Mouse (Mus musculus) large intestine, adult 2 months (tissue): ENCODE results near the gene Commd7. TPM values are rescaled to one million over a fixed set of nuclear protein-coding genes. Genes with fewer than 3 reads are reported as not detected.

Source experiments
- DNase-seq: peaks from one replicate; pipeline ENCODE4 v3.0.0-alpha.2; 2012; ENCODE audit warnings: low read depth, low spot score
- WGBS: fragments of 180-500 bp; shearing (Covaris S2); methylation state at CpG from one replicate; pipeline ENCODE4 v1.1.7; 2018; 5-methylcytosine and 5-hydroxymethylcytosine counted together
- polyA plus RNA-seq: library from polyadenylated mRNA; depleted of rRNA; stranded (reverse); fragments of >200 nt; gene quantifications from 2 replicates; pipeline ENCODE4 v1.2.3, GENCODE M21; 2012

Gene Commd7
- polyA plus RNA-seq, 1 experiment: 26.1 TPM

DNA sequence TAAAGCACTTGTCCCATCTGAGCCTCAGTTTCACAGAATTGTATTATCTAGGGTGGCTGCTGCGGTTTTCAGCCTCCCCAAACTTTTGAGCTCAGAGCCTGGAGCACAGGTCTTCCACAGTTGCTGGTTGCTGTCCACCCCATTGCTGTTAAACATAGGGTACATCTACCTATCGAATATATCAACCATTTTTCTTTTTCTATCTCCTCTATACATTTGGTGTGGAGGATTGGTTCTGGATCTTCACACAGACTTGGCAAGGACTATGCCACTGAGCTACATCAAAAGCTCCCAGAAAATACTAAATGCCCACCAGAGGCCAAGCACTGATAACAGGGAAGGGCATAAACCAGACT lies 268 bp upstream of the Commd7 start:
- WGBS: 11% methylated on average over 2 of the region's 2 CpGs
- no peak for DNase-seq

DNA sequence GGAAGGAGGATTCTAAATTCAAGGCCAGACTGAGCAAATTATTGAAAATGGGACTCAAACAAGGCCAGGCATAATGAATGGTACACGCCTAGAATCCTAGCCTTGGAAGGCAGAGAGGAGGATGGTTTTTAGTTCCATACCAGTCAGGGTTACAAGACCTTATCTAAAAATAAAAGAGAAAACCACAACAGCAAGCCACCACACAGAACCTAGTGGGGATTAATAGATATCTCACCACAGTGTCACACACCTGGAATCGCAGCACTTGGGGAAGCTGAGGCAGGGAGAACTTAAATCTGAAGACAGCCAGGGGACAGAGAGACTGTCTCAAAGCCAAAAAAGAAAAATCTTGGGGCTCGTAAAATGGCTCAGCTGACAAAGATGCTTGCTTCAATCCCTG lies 1.6 kb downstream of the Commd7 start:
- no peak for DNase-seq
- WGBS: 81% methylated on average over 3 of the region's 3 CpGs

DNA sequence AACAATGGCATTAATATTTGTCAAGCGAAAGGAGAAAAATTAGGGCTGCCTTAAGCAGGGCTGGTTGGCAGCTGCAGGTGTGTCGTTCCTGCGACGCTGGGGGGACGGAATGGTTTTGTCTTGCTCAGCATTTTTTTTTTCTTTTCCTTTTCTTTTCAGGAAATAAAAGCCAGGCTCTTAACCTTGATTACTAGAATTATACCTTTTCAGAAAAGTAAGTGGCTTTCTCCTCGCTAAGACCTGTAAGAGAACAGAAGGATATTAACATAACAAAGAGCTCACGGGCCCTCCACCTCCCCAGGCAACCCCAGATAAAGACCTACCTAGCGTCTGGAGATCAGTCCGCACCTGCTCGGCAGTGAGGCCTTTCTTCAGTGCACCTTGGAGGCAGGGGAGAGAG lies 10.1 kb downstream of the Commd7 start:
- DNase-seq: no peak
- WGBS: 86% methylated on average over 10 of the region's 10 CpGs

DNA sequence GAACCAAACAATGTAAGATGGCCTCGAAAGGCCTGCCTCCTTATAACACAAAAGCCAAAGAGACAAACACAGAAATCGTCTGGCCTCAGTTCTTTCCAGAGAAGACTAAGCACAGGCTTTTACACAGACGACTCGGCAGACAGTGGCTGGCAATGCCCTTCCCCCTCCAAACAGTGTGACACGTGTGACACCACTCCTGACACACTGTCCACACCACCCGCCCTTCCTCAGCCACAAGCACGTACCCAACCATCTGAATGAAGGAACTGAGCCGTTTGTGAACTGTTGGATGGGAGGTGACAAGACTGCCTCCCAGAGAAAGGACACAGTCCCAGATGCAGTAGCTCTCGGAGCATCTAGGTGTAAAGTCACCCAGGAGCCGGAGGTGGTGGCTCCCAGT lies 13.7 kb downstream of the Commd7 start:
- 74% methylated on average over 10 of the region's 10 CpGs for WGBS
- no peak for DNase-seq

DNA sequence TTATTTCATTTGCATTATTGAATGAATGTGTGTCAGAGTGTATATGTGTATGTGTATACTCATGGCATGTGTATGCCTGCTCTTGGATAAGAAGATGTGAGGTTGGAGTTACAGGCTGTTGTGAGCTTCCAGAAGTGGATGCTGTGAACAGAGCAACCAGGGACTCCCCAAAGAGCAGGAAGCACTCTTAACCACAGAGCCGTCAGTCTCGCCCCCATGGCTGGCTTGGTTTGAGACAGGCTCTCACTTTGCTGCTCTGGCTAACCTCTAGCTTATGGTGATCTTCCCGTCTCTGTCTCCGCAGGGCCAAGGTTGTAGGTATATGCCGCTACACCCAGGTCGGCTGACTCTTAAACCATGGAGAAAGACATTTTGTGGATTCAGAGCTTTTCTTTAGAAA lies 14.1 kb downstream of the Commd7 start:
- no peak for DNase-seq
- WGBS: 88% methylated on average over 6 of the region's 6 CpGs

DNA sequence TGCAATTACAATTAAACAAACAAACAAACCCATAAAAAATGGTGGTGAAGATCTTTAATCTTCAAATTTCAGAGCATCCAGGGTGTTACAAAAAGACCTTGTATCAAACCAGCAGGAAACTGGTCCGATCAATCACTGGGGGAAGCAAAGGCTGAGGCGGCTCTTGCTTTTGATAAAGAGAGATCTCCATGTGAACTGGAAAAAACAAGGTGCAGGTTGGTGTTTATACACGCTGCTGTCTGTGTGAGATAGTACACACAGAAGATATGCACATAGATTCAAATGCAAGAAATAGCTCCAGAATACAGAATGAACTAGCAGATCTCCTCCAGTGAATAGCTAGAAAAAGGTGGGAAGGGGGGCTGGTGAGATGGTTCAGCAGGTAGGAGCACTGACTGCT lies 15.7 kb downstream of the Commd7 start:
- WGBS: 95% methylated on average over 3 of the region's 3 CpGs
- no peak for DNase-seq

DNA sequence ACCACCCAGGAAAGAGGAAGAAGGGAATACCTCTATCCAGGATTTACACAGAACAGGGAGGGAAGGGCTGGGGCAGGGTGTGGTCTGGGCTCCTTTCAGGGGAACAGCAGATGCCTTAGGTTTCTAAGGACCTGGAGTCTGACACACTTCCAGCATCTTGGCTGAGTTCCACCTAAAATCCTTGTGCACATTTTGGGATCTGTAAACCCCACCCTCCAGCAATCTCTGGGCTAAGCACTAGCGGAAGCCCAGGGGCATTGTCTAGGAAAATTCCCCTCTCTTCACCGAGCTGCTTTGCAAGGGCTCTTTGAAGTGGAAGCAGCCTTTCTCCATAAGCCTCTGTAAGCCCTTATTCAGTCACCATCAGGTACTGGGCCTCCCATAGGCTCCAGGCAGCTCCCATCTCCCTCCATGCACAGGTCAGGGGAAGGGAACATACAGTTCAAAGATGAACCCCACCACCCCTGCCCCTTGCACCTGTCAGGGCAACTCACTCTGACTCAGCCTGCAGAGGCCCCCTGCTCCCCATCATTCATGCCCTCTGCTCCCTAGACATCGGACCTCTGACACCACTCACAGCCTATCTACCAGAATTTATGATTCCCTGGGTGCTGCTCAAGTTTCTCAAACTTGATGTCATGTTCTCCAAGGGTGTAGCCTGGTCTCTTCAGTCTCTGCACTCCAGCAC lies 19.8 kb downstream of the Commd7 start:
- WGBS: 16% methylated on average over 3 of the region's 3 CpGs
- DNase-seq: no peak

DNA sequence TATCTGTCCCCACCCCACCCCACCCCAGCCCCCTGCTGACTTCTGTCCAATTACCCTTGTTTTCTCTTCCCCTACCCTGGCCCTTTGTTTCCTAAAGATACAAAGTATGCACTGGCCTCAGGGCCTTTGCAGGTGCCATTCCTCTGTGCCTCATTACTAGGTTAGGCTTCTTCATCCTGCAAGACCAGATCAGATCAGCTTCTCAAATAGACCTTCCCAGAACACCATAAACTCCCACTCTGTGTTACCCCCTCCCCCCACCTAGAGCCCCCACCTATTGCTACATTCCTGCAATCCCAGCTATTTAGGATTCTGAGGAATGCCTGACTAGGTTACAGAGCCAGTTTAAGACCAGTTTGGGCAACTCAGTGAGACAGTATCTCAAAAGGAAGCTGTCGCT lies 20.8 kb downstream of the Commd7 start:
- 93% methylated on average over 1 of the region's 1 CpGs for WGBS
- no peak for DNase-seq

DNA sequence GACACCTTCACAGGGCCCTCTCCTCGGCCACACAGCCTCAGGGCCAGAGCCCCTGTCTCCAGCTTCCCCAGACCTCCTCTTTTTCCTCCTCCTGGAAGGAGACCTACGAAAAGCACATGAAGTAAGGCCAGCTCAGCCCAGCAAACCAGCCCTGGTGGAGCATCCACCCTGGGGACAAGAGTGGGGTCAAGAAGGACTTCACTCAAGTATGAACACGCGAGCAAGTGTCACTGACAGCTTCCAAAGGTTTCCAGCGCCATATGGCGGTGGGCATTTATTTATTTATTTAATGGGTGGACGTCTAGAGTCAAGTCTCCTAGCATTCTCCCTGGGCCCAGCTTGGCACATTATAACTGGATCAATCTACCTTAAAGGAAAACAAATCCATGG lies 21.3 kb downstream of the Commd7 start:
- 84% methylated on average over 7 of the region's 7 CpGs for WGBS

DNA sequence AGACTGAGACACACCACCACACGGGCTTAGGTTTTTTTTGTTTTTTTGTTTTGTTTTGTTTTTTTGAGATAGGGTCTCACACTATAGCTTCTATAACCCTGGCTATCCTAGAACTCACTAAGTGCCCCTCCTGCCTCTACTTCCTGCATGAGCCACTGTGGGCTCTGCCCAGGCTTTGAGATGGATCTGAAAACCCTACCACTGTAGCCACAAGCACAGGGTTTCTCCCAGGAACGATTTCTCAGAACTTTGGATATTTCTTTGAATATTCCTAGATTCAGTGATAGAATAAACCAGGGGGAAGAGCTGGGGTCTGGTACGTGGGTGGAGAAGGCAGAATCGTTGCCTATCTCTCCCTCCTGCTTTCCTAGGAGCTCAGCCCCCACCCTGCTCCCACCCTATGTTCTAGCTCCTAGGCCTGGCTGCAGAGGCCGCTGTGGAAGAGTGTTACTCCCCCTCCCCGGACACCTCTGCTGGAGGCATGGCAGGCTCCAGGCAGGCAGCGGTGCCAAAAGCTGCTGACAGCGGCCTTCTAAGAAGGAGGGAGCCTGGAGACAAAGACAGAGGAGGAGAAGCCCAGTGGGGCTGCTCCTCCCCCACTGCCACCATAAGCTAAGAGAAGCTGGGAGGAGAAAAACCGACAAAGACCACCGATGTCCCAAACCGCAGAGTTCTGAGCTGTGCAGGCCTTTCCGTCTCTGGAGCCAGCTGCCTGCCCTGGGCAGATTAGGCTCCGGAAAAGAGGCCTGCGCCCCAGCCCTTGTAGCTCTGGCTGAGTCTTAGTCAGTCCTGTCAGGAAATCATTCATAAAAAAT lies 21.9 kb downstream of the Commd7 start:
- no peak for DNase-seq
- 66% methylated on average over 14 of the region's 14 CpGs for WGBS

More for the DNA sequence above, 21.3 kb downstream of the Commd7 start:
- no peak for DNase-seq

DNA sequence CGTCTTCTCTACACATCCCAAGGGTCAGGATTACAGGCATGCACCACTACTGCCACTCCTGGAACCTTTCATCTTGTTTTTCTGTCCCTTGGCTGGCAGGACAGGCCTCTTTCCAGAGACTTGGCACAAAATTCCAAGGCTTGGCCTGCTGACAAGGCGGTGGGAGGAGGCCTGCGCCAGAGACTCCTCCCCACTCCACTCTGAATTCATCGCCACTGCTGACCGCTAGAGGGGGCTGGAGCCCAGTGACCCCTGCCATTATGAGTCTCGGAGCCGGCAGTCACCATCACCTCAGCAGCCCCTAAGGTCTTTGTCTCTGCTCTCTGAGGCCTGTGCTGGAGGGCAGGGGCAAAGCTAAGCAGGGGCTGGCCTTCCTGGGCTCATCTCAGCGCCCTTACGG lies 23.0 kb downstream of the Commd7 start:
- WGBS: 11% methylated on average over 9 of the region's 9 CpGs
- DNase-seq: no peak

DNA sequence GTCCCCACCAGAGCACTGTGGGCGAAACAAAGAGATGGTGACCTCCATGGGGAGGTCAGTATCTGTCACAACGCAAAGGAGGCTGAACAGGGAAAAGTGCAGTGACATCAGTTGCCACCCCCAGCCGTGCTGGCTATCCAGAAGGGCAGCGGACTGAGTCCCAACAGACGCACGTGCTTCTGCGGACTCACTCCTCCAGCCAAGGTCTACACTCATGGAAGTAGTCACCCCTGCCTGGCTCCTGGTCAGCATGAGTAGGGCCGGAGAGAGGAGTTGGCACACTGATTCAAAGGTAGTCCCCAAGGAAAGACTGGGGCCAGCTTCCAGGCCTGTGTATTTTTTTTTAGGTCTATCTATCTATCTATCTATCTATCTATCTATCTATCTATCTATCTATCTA lies 23.5 kb downstream of the Commd7 start:
- no peak for DNase-seq
- WGBS: 90% methylated on average over 8 of the region's 8 CpGs

DNA sequence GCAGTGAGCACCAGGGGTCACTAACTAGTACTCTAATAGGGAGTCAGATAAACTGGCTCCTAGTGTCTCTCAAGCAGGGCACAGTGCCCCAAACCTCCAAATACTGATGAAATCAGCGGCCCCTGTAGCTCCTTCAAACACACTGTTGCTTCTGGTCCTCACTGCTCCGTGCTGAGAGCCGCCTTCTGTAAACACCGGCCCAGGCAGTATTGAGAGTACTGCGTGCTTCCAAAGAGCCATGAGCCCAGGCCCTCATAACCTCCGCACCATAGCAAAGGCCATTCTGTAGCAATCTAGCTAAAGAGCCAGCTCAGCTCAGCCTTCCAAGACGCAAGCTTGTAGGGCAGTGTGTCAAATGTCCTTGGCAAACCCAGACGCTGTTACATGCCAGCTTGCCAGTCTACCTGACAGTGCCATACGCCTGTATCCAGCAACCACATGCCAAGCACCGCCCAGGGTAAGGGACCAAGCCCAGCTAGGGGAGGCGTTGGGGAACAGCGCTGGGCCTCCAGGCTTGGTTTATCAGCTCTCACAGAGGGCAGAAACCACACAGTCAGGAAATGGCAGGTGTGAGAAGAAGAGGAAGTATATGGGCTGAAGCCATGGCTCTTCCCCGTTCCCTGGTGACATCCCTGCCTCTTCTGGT lies 24.6 kb downstream of the Commd7 start:
- WGBS: 31% methylated on average over 13 of the region's 13 CpGs
- DNase-seq: no peak

DNA sequence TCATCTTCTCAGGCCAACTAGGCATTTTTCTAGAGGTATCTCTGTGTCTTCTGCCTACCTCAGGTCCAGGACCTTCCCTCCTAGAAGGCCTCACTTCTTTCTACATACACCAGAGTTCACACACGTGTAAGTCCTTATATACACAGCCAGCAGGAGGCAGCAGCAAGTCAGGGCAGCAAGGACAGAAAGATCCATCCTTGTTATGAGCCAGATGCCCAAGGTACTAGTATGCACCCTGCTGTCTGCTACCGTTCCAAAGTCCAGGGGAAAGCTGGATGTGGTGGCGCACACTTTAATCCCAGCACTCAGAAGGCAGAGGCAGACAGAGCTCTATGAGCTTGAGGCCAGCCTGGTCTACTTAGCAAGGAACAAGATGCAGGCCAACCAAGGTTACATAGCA lies 26.2 kb downstream of the Commd7 start:
- DNase-seq: no peak

DNA sequence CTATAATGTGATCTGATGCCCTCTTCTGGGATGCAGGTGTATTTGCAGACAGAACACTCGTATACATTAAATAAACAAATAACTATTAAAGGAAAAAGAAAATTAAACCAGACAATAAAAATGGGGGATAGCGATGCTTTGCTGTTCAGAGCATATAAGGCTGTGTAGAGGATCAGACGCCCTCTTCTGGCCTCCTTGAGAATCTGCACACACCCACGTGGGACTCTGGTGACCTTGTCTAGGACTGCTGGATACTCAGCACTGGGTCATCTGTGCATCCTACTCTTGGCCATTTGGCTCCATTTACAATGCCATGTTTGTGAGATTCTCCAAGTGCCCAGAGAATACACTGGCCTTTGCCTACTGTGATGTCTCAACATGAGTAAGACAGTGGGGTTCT lies 28.9 kb downstream of the Commd7 start:
- DNase-seq: no peak
- 29% methylated on average over 4 of the region's 4 CpGs for WGBS

More for the DNA sequence above, 26.2 kb downstream of the Commd7 start:
- 74% methylated on average over 3 of the region's 3 CpGs for WGBS

DNA sequence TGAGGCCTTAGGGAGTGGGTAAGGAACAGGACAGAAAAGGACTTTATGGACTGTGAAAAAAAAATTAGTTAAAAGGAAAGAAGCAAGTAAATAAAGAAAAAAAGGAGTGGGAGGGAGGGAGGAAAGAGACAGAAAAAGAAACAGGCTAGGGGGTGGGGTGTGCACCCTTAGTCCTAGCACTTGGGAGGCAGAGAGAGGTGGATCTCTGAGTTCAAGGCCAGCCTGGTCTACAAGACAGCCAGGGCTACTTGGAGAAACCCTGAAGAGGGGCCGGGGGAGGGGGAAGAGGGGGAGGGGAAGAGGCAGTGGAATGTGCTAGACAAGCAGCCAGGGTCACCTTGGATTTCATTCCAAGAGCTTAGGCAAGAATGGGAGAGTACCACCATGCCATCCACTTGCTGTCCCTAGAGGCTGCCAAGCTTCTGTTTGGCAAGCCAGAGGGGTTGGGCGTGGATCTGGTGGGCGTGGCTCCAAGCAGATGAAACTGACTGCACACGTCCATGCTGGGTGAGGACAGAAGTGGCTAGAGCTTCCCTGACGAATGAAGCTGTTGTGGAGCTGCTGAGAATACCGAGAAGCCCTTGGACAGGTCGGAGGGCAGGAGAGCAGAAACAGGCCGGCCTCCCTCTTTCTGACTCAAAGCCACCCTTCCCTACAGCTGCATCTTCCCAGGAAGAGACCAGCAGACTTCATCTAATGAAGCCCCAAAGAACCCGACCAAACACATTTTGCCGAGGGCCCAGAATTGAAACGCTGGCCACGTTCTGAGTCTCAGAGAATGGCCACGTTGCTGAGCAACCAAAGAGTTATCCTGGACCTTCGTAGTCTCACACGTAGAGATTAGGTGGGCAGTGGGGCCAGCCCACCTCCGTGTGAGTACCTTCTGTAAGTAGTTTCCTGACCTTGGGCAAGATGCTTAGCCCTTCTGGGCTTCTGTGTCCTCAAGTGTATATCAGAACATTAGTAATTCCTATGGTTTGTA lies 31.6 kb downstream of the Commd7 start:
- 42% methylated on average over 16 of the region's 16 CpGs for WGBS
- DNase-seq: no peak

DNA sequence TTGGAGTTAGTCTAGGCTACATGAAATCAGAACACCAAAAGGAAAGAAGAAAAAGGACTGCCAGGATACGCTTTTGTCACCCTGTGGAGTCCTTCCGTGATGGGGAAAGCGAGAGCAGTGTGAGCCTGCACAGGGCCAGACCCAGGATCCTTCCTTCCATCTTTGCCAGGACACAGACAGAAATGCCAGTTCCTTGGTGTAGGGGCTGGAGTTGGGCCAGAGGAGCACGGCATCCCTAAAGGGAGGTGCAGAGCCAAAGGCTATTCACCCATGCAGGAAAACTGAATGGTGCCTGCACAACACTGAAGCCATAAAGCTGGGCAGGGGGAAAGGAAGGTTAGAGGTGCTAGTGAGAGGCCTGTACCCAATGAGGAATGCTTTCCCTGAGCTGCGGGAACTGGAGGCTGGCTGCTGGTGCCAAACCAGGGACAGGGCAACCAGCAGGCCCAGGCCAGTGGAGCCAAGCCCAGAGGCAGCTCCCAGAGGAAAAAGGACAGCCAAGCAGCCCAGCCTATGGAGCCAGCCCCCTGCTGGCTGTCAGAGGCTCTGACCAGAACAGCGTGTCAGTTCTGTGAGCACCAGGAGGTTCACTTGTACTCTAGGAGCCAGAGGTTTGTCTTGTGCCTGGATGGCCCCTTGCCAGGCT lies 32.4 kb downstream of the Commd7 start:
- WGBS: 51% methylated on average over 6 of the region's 6 CpGs
- no peak for DNase-seq

DNA sequence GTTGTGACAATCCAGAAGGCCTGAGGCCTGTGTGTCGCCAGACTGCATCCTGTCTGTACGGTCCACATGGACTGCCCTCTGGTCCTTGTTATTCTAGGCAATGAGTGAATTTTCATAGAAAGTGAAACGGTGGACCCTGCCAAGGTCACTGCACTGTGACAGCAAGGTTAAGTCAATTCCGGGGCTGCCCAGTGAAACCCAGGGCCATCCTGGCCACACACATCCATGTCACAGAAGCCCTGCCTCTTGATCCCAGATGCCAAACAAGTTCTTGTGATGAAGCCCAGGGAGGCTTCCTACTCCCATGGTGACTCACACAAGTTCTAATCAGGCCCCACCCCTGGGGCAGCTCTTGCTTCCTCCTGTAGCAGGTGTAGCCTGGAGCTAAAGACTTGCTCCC lies 35.0 kb downstream of the Commd7 start:
- 53% methylated on average over 4 of the region's 4 CpGs for WGBS

DNA sequence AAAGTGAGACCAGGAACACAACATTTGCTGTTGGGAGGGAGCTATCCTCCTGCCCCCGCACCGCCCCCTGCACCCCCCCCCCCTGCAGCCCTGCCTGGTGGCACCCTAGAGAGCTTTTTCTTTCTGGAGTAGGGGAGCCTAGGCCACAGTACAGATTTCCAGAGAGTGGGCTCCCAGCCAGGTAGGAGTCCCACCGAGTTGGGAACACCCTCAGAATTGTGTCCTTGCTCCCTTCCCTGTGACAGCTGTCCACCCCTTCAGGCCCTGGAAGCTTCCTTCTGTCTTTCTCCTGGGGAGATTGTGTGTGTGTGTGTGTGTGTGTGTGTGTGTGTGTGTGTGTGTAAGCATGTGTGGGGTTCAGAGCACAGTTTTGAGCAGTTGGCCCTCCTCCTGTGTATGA lies 35.6 kb downstream of the Commd7 start:
- 82% methylated on average over 3 of the region's 3 CpGs for WGBS
- no peak for DNase-seq

More for the DNA sequence above, 35.0 kb downstream of the Commd7 start:
- no peak for DNase-seq
